Mouse (Mus musculus): ENCODE results near the gene Endog. TPM values are rescaled to one million over a fixed set of nuclear protein-coding genes. Genes with fewer than 3 reads are reported as not detected.
A peak's percentile ranks its signal among the peaks of the same experiment; 100 is the strongest.
"Not testable (repeated sequence)": the region's sequence is repeated elsewhere in the genome, so short reads cannot be mapped to it uniquely, and the experiment has no call there.

Endog gene
- 52.9 and 54.1 TPM in 2 replicates for polyA plus RNA-seq (2012; rRNA removed)

DNA sequence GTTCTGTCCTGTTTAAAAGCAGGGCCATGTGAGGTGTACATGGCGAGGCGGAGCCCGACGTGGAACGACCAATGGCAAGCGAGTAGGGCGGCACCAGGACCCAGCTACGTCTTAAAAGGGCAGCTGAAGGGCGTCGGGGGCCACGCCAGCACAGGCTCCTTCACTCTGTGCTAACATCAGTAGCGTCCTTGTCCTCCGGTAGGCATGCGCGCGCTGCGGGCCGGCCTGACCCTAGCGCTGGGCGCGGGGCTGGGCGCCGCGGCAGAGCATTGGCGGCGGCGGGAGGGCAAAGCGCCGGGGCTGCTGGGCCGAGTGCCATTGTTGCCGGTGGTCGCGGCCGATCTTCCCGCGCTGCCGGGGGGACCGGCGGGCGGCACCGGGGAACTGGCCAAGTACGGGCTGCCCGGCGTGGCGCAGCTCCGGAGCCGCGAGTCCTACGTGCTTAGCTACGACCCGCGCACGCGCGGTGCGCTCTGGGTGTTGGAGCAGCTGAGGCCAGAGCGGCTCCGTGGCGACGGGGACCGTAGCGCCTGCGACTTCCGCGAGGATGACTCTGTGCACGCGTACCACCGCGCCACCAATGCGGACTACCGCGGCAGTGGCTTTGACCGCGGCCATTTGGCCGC lies at the start of gene Endog:
Gene Endog, plus strand, starts transcription at position 123 of the 626 bp plus-strand sequence.
- peak within 1 kb of the TSS; percentile 79 for H3K27ac ChIP-seq (ENCODE audit: insufficient read depth, low read length)
- under 1% methylated on average over 75 of the region's 75 CpGs for WGBS
- H3K4me1 ChIP-seq (ENCODE audit: control insufficient read depth, insufficient read depth, low read length) = peaks cover 18% of the 10 kb centered on the region
- H3K27me3 ChIP-seq (ENCODE audit: control insufficient read depth, insufficient read depth, low read length) = no peaks in the 10 kb centered on the region
- DNase-seq = peak; percentile 95 to 96
- peak; percentile 91 for TF ChIP-seq POLR2A (IDR thresholded peaks at IDR 0.05; ENCODE audit: borderline replicate concordance, insufficient read depth, low read length)
- TF ChIP-seq CTCF (IDR thresholded peaks at IDR 0.05; ENCODE audit: borderline replicate concordance, insufficient read depth, low read depth, low read length) = no peak
- H3K4me3 ChIP-seq (replicated peaks; ENCODE audit: insufficient read depth, low read depth, low read length) = peak within 1 kb of the TSS; percentile 84

DNA sequence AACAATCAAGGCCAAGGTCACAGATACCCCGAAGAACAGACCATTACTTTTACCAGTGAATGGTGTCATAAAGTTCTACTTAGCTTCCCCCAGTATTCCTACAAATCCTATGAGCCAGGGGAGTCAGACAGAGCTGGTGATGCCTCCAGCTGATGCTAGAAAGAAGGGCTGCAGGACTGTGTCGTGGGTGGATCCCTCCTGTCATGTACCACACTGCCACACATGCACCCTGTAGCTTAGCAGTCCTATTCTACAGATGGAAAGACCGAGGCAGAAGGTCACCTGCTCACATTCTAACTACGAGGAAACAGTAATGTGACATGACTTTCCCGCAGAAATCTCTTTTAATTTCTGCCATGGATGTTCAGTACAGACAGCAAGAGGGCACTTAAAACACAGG lies 48.5 kb upstream of the Endog start:
- H3K27me3 ChIP-seq (ENCODE audit: control insufficient read depth, insufficient read depth, low read length) = no peaks in the 10 kb centered on the region
- WGBS = 69% methylated on average over 5 of the region's 5 CpGs
- DNase-seq = no peak
- TF ChIP-seq POLR2A (IDR thresholded peaks at IDR 0.05; ENCODE audit: borderline replicate concordance, insufficient read depth, low read length) (no peak), CTCF (IDR thresholded peaks at IDR 0.05; ENCODE audit: borderline replicate concordance, insufficient read depth, low read depth, low read length) (no peak)
- peak overlapping the region; percentile 98 for H3K4me3 ChIP-seq (replicated peaks; ENCODE audit: insufficient read depth, low read depth, low read length)
- H3K4me1 ChIP-seq (ENCODE audit: control insufficient read depth, insufficient read depth, low read length) = peaks cover 32% of the 10 kb centered on the region
- no peak overlapping the region for H3K27ac ChIP-seq (ENCODE audit: insufficient read depth, low read length)

DNA sequence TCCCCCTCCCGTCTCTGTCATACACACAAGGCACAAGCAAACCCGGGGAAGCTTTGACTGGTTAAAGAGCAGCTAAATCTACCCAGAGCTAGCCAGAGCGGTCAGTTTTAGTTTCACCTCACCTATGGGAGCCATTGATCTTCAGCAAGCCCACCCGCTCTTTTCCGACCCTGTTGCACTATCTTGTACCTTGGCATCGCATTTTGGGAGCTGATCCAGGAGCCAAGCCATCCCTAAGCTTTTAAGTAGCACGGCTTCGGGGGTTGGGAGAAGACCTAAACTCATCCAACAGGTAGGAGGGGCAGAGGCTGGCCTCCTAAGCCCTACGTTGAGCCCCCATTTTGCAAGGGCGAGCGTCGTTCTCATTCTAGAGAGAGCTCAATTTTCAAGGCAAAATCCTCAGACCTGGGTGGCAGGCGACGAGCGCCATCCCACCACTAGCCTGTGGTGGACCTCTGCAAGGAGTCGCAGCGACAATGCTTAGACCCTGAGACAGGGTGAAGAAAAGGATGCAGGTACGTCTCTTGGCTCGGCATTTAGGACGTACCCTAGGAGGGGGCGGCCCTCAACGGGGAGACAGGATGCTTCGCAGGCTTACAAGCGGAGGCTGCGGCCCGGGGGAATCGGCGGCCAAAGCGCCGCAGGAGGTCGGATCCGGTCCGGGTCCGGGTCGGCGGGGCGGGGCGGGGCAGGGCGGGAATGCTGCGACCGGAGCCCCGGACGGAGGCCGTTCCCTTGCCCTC lies 47.4 kb upstream of the Endog start:
- no peak for TF ChIP-seq CTCF (IDR thresholded peaks at IDR 0.05; ENCODE audit: borderline replicate concordance, insufficient read depth, low read depth, low read length)
- no peak for TF ChIP-seq POLR2A (IDR thresholded peaks at IDR 0.05; ENCODE audit: borderline replicate concordance, insufficient read depth, low read length)
- Histone ChIP-seq H3K4me3 (replicated peaks; ENCODE audit: insufficient read depth, low read depth, low read length) (peak overlapping the region; percentile 98), H3K27ac (ENCODE audit: insufficient read depth, low read length) (peak overlapping the region; percentile 97), H3K27me3 (ENCODE audit: control insufficient read depth, insufficient read depth, low read length) (no peaks in the 10 kb centered on the region), H3K4me1 (ENCODE audit: control insufficient read depth, insufficient read depth, low read length) (peaks cover 32% of the 10 kb centered on the region)
- WGBS = under 1% methylated on average over 40 of the region's 44 CpGs
- no peak for DNase-seq

DNA sequence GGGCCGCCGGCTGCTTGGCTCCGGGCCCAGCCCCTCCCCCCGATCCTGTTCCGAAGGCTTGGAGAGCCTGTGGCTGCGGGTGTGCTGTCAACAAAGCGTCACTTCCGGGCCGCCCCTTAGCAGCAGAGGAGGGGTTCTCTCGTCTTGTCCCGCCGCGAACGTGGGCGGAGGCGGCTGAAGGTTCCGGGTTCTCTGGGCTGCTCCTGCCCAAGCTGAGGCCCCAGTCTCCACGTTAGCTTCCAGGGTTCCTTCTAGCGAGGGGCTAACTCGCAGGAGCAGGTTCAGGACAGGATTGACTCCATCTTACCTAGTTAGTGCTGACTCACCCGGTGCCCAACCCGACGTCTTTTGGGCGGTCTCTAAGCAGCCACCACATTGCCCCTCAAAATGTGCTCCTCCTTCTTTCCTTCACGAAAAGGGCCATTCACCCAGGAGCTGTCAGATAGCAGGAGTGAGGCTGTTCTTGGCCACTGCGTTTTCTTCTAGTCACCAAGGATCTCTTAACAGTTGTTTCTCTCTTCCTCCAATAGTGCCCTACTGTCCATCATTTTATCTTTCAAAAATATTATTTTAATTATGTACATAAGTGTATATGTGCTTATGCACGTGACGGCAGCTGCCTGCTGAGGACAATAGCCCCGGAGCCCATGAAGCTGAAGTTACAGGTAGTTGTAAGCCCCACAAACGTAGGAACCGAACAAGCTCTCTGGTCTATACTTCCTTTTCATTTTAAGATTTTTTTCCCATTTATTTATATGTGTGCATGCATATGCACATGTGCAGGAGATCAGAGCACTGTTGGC lies 46.6 kb upstream of the Endog start, which contains the start of gene Zer1:
Gene Zer1, minus strand, starts transcription at position 114 of the 803 bp plus-strand sequence.
- H3K27me3 ChIP-seq (ENCODE audit: control insufficient read depth, insufficient read depth, low read length) = no peaks in the 10 kb centered on the region
- H3K27ac ChIP-seq (ENCODE audit: insufficient read depth, low read length) = peak within 1 kb of the TSS; percentile 97
- peaks cover 26% of the 10 kb centered on the region for H3K4me1 ChIP-seq (ENCODE audit: control insufficient read depth, insufficient read depth, low read length)

DNA sequence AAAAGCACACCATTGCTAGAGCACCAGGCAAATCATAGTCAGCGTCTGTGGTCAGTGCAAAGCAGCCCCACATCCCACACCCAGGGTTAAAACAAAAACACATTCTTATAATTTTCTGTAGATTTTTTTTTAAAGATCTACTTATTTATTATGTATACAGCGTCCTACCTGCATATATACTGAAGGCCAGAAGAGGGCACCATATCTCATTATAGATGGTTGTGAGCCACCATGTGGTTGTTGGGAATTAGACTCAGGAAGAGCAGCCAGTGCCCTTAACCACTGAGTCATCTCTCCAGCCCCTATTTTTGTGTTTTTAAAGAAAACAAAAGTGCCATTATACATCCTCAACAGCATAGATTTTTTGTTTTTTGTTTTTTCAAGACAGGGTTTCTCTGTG lies 42.5 kb upstream of the Endog start:
- no peak overlapping the region for H3K27ac ChIP-seq (ENCODE audit: insufficient read depth, low read length)
- H3K27me3 ChIP-seq (ENCODE audit: control insufficient read depth, insufficient read depth, low read length) = no peaks in the 10 kb centered on the region
- no peak for TF ChIP-seq POLR2A (IDR thresholded peaks at IDR 0.05; ENCODE audit: borderline replicate concordance, insufficient read depth, low read length)
- peak; percentile 34; the same call in 1 of the 2 replicates for TF ChIP-seq CTCF (IDR thresholded peaks at IDR 0.05; ENCODE audit: borderline replicate concordance, insufficient read depth, low read depth, low read length)
- H3K4me3 ChIP-seq (replicated peaks; ENCODE audit: insufficient read depth, low read depth, low read length) = no peak overlapping the region
- peak in 1 of 2 experiments; percentile 53 for DNase-seq
- peaks cover 3% of the 10 kb centered on the region; the same call in 1 of the 2 replicates for H3K4me1 ChIP-seq (ENCODE audit: control insufficient read depth, insufficient read depth, low read length)
- WGBS = 31% methylated on average over 2 of the region's 2 CpGs

More for the DNA sequence above, 46.6 kb upstream of the Endog start, which contains the start of gene Zer1:
- no peak for TF ChIP-seq CTCF (IDR thresholded peaks at IDR 0.05; ENCODE audit: borderline replicate concordance, insufficient read depth, low read depth, low read length)
- TF ChIP-seq POLR2A (IDR thresholded peaks at IDR 0.05; ENCODE audit: borderline replicate concordance, insufficient read depth, low read length) = peak; percentile 93; the same call in 1 of the 2 replicates
- WGBS = 5% methylated on average over 31 of the region's 31 CpGs
- peak; percentile 96 for DNase-seq
- peak within 1 kb of the TSS; percentile 98 for H3K4me3 ChIP-seq (replicated peaks; ENCODE audit: insufficient read depth, low read depth, low read length)

DNA sequence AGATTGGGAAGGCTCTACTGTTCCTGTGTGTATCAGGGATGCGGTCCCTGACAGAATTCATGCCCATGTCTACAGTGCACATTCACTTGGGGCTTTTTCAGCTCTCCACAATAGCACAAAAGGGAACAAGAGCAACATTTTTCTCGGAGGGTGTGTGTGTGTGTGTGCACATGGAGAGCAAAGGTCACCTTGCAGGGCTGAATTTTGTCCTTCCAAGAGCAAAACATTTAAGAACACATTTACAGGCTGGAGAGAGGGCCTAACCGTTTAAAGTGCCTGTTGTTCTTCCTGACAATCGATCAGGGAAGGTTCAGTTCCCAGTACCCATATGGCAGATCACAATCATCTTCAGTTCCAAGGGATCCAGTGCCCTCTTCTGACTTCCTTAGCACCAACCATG lies 41.1 kb upstream of the Endog start:
- peaks cover 2% of the 10 kb centered on the region; the same call in 1 of the 2 replicates for H3K4me1 ChIP-seq (ENCODE audit: control insufficient read depth, insufficient read depth, low read length)
- H3K27ac ChIP-seq (ENCODE audit: insufficient read depth, low read length) = no peak overlapping the region
- H3K4me3 ChIP-seq (replicated peaks; ENCODE audit: insufficient read depth, low read depth, low read length) = no peak overlapping the region
- TF ChIP-seq CTCF (IDR thresholded peaks at IDR 0.05; ENCODE audit: borderline replicate concordance, insufficient read depth, low read depth, low read length) = no peak
- TF ChIP-seq POLR2A (IDR thresholded peaks at IDR 0.05; ENCODE audit: borderline replicate concordance, insufficient read depth, low read length) = no peak
- H3K27me3 ChIP-seq (ENCODE audit: control insufficient read depth, insufficient read depth, low read length) = no peaks in the 10 kb centered on the region
- WGBS = 90% methylated on average over 4 of the region's 4 CpGs
- no peak for DNase-seq

DNA sequence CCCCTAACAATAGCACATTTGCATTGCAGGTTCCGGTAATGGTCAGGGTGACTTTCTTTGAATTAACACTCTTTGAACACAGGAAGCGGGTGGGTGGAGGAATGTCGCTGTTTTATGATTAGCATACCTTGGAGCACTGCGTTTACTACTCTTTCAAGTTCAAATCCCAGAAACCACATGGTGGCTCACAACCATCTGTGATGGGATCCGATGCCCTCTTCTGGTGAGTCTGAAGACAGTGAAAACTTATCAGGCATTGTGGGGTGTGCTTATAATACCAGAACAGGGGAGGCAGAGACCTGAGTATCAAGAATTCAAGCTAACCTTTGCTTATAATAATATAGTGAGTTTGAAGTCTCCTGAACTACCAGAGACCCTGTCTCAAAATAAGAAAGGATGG lies 40.1 kb upstream of the Endog start:
- 59% methylated on average over 5 of the region's 5 CpGs for WGBS
- not testable (repeated sequence) for H3K27ac ChIP-seq (ENCODE audit: insufficient read depth, low read length); H3K4me3 ChIP-seq (replicated peaks; ENCODE audit: insufficient read depth, low read depth, low read length); H3K27me3 ChIP-seq (ENCODE audit: control insufficient read depth, insufficient read depth, low read length); H3K4me1 ChIP-seq (ENCODE audit: control insufficient read depth, insufficient read depth, low read length); DNase-seq

All from cerebellum, adult 2 months (tissue).